Mouse (Mus musculus): ENCODE data around the gene Upk3bl.

- no peak for TF ChIP-seq ZC3H11A (IDR thresholded peaks at IDR 0.05; ENCODE audit: borderline replicate concordance, low read depth, low read length)
- no peak for TF ChIP-seq CHD2 (IDR thresholded peaks at IDR 0.05; ENCODE audit: low read depth, low read length)
- peak; percentile 26; the same call in 1 of the 2 replicates for TF ChIP-seq ZNF384 (IDR thresholded peaks at IDR 0.05; ENCODE audit: low read depth, low read length)
- peak; percentile 75; the same call in 1 of the 2 replicates for TF ChIP-seq MAFK (IDR thresholded peaks at IDR 0.05; ENCODE audit: insufficient read depth, low read depth, low read length)
These were observed 48.0 kb downstream of the Upk3bl start for GRCm38 (mm10) chr5:136102099-136102820.
